Mouse (Mus musculus) heart, adult 8-10 months (tissue): Measurements from ENCODE around the gene Mst1. TPM values are rescaled to one million over a fixed set of nuclear protein-coding genes. Genes with fewer than 3 reads are reported as not detected.

Experiments
- DNase-seq: peaks from one replicate; pipeline ENCODE4 v3.0.0; 2022; ENCODE audit warnings: low spot score
- total RNA-seq, 4 experiments: library from RNA; stranded (reverse); gene quantifications; 2 replicates each; pipeline ENCODE4 v1.2.4; 2022

Mst1 gene
- total RNA-seq, 4 experiments from 2014 or later, result 0.14 TPM; not detected in 3

GRCm38 (mm10) chr9:108056361-108057261, 23.6 kb upstream of the Mst1 start:
- DNase-seq, result no peak

GRCm38 (mm10) chr9:108057262-108057562, 23.0 kb upstream of the Mst1 start:
- DNase-seq, result no peak

GRCm38 (mm10) chr9:108058291-108058690, 21.9 kb upstream of the Mst1 start:
- no peak for DNase-seq

- DNase-seq, result no peak
Observed at GRCm38 (mm10) chr9:108062142-108062541, 18.1 kb upstream of the Mst1 start.

GRCm38 (mm10) chr9:108063361-108063760, 16.9 kb upstream of the Mst1 start:
- DNase-seq, result no peak

- peak; percentile 49 for DNase-seq
Observed at GRCm38 (mm10) chr9:108065491-108066011, 14.7 kb upstream of the Mst1 start.

- DNase-seq, result no peak
Observed at GRCm38 (mm10) chr9:108067199-108067598, 13.0 kb upstream of the Mst1 start.

- DNase-seq, result peak; percentile 90
Observed at GRCm38 (mm10) chr9:108067900-108068299, 12.3 kb upstream of the Mst1 start.

GRCm38 (mm10) chr9:108069007-108069406, 11.2 kb upstream of the Mst1 start:
- DNase-seq, result no peak

GRCm38 (mm10) chr9:108069529-108069928, 10.7 kb upstream of the Mst1 start:
- DNase-seq, result no peak

- DNase-seq, result no peak
Observed at GRCm38 (mm10) chr9:108071801-108072200, 8.4 kb upstream of the Mst1 start.

- no peak for DNase-seq
Observed at GRCm38 (mm10) chr9:108072481-108072924, 7.7 kb upstream of the Mst1 start.

- no peak for DNase-seq
Observed at GRCm38 (mm10) chr9:108073141-108073930, 6.9 kb upstream of the Mst1 start.

GRCm38 (mm10) chr9:108082549-108082948, 2.3 kb downstream of the Mst1 start:
- no peak for DNase-seq

GRCm38 (mm10) chr9:108082988-108083431, 2.8 kb downstream of the Mst1 start, which contains the start of gene Rnf123:
Gene Rnf123 (minus strand): TSS chr9:108083346.
- DNase-seq, result no peak

- no peak for DNase-seq
Observed at GRCm38 (mm10) chr9:108083561-108083960, 3.3 kb downstream of the Mst1 start.

GRCm38 (mm10) chr9:108085261-108085660, 5.0 kb downstream of the Mst1 start:
- no peak for DNase-seq

GRCm38 (mm10) chr9:108090611-108091120, 10.4 kb downstream of the Mst1 start:
- DNase-seq, result no peak

GRCm38 (mm10) chr9:108093586-108093985, 13.3 kb downstream of the Mst1 start:
- no peak for DNase-seq

GRCm38 (mm10) chr9:108094184-108094941, 14.1 kb downstream of the Mst1 start, which contains the start of gene Apeh:
Gene Apeh (minus strand): TSS chr9:108094606.
- peak; percentile 94 for DNase-seq

GRCm38 (mm10) chr9:108094998-108095411, 14.8 kb downstream of the Mst1 start:
- peak; percentile 29 for DNase-seq
